Mouse (Mus musculus): ENCODE measurements around the gene Acbd7.
A peak's percentile ranks its signal among the peaks of the same experiment; 100 is the strongest.

DNA sequence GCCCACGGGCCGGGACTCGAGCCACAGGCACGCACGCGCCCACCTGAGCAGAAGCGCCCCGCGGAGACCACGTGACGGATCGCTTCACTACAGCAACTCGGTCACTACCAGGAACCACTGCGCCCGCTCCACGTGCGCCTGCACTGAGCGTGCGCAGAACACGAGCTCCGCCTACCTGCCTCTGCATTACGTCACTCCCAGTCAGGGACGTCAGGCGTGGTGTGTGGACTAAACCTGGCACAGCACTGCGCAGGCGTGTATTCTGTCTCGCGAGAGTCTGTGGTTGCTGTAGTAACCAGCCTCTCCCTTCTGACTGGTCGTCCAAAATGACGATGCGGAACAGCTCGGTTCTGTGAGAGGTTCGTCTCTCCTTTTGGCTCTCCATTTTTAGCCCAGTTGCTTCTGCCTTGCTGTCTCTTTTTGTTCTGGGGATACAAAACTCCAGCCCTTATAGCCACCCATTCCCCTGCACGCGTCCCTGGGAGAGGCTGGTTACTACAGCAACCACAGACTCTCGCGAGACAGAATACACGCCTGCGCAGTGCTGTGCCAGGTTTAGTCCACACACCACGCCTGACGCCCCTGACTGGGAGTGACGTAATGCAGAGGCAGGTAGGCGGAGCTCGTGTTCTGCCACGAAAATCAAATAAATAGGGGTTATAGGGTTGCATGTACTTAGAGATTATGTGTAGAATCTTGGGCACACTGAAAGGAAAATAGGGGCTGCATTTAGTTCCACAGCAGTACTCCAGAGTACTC lies 3.3 kb upstream of the Acbd7 start, which contains the start of gene Rpp38:
- TF ChIP-seq CTCF (IDR thresholded peaks at IDR 0.05; ENCODE audit: low read depth), result no peak; the same call in 1 of the 2 replicates
- TF ChIP-seq EP300 (optimal IDR thresholded peaks at IDR 0.05), result peak; percentile 97
